Mouse (Mus musculus) WW6 (cell line): ENCODE data around the gene Spata18.

ENCODE experiments used
- DNase-seq: peaks from one replicate; pipeline ENCODE4 v3.0.0-alpha.2; 2013; ENCODE audit warnings: low read depth, low spot score

The Spata18 gene

GRCm38 (mm10) chr5:73716941-73717340 lies 65.8 kb downstream of the Spata18 start:
- no peak for DNase-seq

- DNase-seq, result no peak
Measured at GRCm38 (mm10) chr5:73721682-73722282, 70.6 kb downstream of the Spata18 start.

GRCm38 (mm10) chr5:73725981-73726380 lies 74.8 kb downstream of the Spata18 start:
- no peak for DNase-seq

- no peak for DNase-seq
Measured at GRCm38 (mm10) chr5:73728651-73729050, 77.5 kb downstream of the Spata18 start.
